ENCODE assay signal across 15 mouse cellular contexts in genomic region chr13:53007781-53008180, GRCm38 (mm10). TPM values are rescaled to one million over a fixed set of nuclear protein-coding genes. Genes with fewer than 3 reads are reported as not detected.
A peak's percentile ranks its signal among the peaks of the same experiment; 100 is the strongest.
DNase-seq lines count a peak whose midpoint lies in the region; ATAC-seq and TF ChIP-seq lines count a peak whose summit lies in the region.
"Had no signal": no experiment of that assay in that cellular context is flagged by ENCODE, and none has a peak within 500 bp of the region (broad histone marks: within the 10 kb centered on the region; RNA-seq: fewer than 3 reads in every experiment).

No protein-coding gene starts in this region.

- no peaks in the 10 kb centered on the region for H3K27me3 ChIP-seq in hindbrain, postnatal 0 days (ENCODE audit: insufficient read depth, low read length)
- no peaks in the 10 kb centered on the region for H3K27me3 ChIP-seq in hindbrain, embryonic 14.5 days (ENCODE audit: control insufficient read depth, insufficient read depth, low read length)
- H3K27me3 ChIP-seq: liver, embryonic 15.5 days had no signal

- intact Hi-C loops in heart, postnatal 14 days (cut with DNase I): loop anchor here (2.0 kb wide), 1 partner anchor 61 kb away; no protein-coding TSS in a partner anchor

- no peak for ATAC-seq in hindbrain, postnatal 0 days
- ATAC-seq in hindbrain, embryonic 14.5 days (ENCODE audit: low FRiP score): no peak

- H3K4me1 ChIP-seq in hindbrain, postnatal 0 days (ENCODE audit: insufficient read depth, low read length): peaks cover 6% of the 10 kb centered on the region; the same call in 1 of the 2 replicates
- H3K4me1 ChIP-seq in hindbrain, embryonic 14.5 days (replicated peaks; ENCODE audit: control insufficient read depth, insufficient read depth, low read length): 0 out of 2 replicates have a peak, but pooled peaks cover 4% of the 10 kb centered on the region
- H3K4me1 ChIP-seq: liver, embryonic 15.5 days had no signal

- H3K36me3 ChIP-seq in hindbrain, postnatal 0 days (ENCODE audit: insufficient read depth, low read length): no peaks in the 10 kb centered on the region
- no peaks in the 10 kb centered on the region for H3K36me3 ChIP-seq in hindbrain, embryonic 14.5 days (replicated peaks; ENCODE audit: control insufficient read depth, insufficient read depth)
- H3K36me3 ChIP-seq: hindbrain, embryonic 10.5 days; liver, embryonic 15.5 days had no signal

- no peak overlapping the region for H3K27ac ChIP-seq in hindbrain, postnatal 0 days
- H3K27ac ChIP-seq in hindbrain, embryonic 14.5 days: no peak overlapping the region
- H3K27ac ChIP-seq: hindbrain, embryonic 10.5 days; liver, embryonic 15.5 days had no signal

- no peak overlapping the region for H3K9ac ChIP-seq in hindbrain, postnatal 0 days (replicated peaks; ENCODE audit: low read length)
- H3K9ac ChIP-seq in hindbrain, embryonic 14.5 days: no peak overlapping the region
- H3K9ac ChIP-seq: liver, embryonic 15.5 days had no signal

- no peaks in the 10 kb centered on the region for H3K9me3 ChIP-seq in hindbrain, postnatal 0 days (ENCODE audit: low read length)
- no peaks in the 10 kb centered on the region for H3K9me3 ChIP-seq in hindbrain, embryonic 14.5 days (ENCODE audit: control insufficient read depth, low read length)
- H3K9me3 ChIP-seq: hindbrain, embryonic 10.5 days; liver, embryonic 15.5 days had no signal

- H3K4me2 ChIP-seq in hindbrain, postnatal 0 days (ENCODE audit: low read depth, low read length): no peak overlapping the region
- no peak overlapping the region for H3K4me2 ChIP-seq in hindbrain, embryonic 14.5 days (replicated peaks)
- H3K4me2 ChIP-seq: liver, embryonic 15.5 days had no signal

- H3K4me3 ChIP-seq in hindbrain, postnatal 0 days (ENCODE audit: low read length): no peak overlapping the region
- no peak overlapping the region for H3K4me3 ChIP-seq in hindbrain, embryonic 14.5 days (replicated peaks; ENCODE audit: low read length)
- H3K4me3 ChIP-seq: erythroblast, embryonic 14.5 days; hindbrain, embryonic 10.5 days; liver, embryonic 15.5 days had no signal

- 47% methylated on average over 3 of the region's 3 CpGs for WGBS in hindbrain, postnatal 0 days
- WGBS in hindbrain, embryonic 14.5 days: 68% methylated on average over 3 of the region's 3 CpGs

- TF ChIP-seq CTCF in hindbrain, postnatal 0 days (IDR thresholded peaks at IDR 0.05; ENCODE audit: low read depth): no peak

- peak; percentile 8 for DNase-seq in hindbrain, postnatal 0 days (ENCODE audit: low spot score)
- DNase-seq in hindbrain, embryonic 14.5 days (ENCODE audit: low spot score): no peak
- peak; percentile 8 for DNase-seq in cerebellum, adult 11 months
- peak; percentile 61 to 77 for DNase-seq in cerebellum, postnatal 10 days
- peak; percentile 25 to 42 for DNase-seq in heart, postnatal 14 days
- no peak for DNase-seq in layer of hippocampus, adult 8-10 months (ENCODE audit: low spot score in 2 of 2)
- no peak for DNase-seq in lung, postnatal 14 days
- DNase-seq in thymus, postnatal 4 days: no peak
- DNase-seq: adrenal gland, postnatal 36 days; embryo, embryonic 11 days; kidney, adult 18-20 months; thymus, adult 2 months had no signal

RNA-seq across cellular contexts. Expression of gene Nfil3, which starts 26.9 kb away (rescaled TPM):
- 16.4 and 17.9 TPM in 2 replicates for total RNA-seq in hindbrain, postnatal 0 days (2014; rRNA removed)
- polyA plus RNA-seq in hindbrain, postnatal 0 days (2015; fragmentation: Nextera tagmentation; extraction: Ambion mirVana): 27.2 and 28.3 TPM in 2 replicates
- polyA plus RNA-seq in hindbrain, embryonic 14.5 days (2014; fragmentation: Nextera tagmentation; extraction: Ambion mirVana): 45.2 and 45.6 TPM in 2 replicates
- total RNA-seq in heart, postnatal 14 days (2021): 10 to 100 TPM; 19.6 to 22.7 TPM
- total RNA-seq in layer of hippocampus, adult 8-10 months (2022): 10 to 100 TPM in 3 of 4 experiments, 1 to 10 TPM in 1; 9.8 to 16.8 (median 15.8) TPM

Comparison
In these comparisons a context has a peak if more than half of its experiments do, and no peak if none do; other contexts are left out.
1. DNase-seq: peak in hindbrain, postnatal 0 days (single experiment), cerebellum, adult 11 months (single experiment), cerebellum, postnatal 10 days (2 of 2) and heart, postnatal 14 days (2 of 2); none in hindbrain, embryonic 14.5 days (single experiment), layer of hippocampus, adult 8-10 months (0 of 2), lung, postnatal 14 days (single experiment) and thymus, postnatal 4 days (single experiment).